Mouse (Mus musculus) limb, embryonic 10.5 days (tissue): ENCODE measurements around the gene Cdh26. TPM values are rescaled to one million over a fixed set of nuclear protein-coding genes. Genes with fewer than 3 reads are reported as not detected.

Experiments
- DNase-seq: peaks from one replicate; pipeline ENCODE4 v3.0.0-alpha.2; 2017; ENCODE audit warnings: low spot score
- H3K27ac ChIP-seq: fragments of 300-500 bp; sonication (generic); 2 replicates; pipeline ENCODE4 v1.5.1; 2016; ENCODE audit warnings: mild to moderate bottlenecking
- H3K27me3 ChIP-seq: fragments of 300-500 bp; sonication (generic); 2 replicates; pipeline ENCODE4 v1.6.1; 2016; ENCODE audit warnings: low read depth, mild to moderate bottlenecking; ENCODE audit not compliant: poor library complexity, severe bottlenecking
- H3K36me3 ChIP-seq: fragments of 300-500 bp; sonication (generic); 2 replicates; pipeline ENCODE4 v1.6.1; 2016; ENCODE audit warnings: mild to moderate bottlenecking, moderate library complexity
- H3K4me1 ChIP-seq: fragments of 300-500 bp; sonication (generic); 2 replicates; pipeline ENCODE4 v1.6.1; 2016
- H3K4me3 ChIP-seq: fragments of 300-500 bp; sonication (generic); 2 replicates; pipeline ENCODE4 v1.5.1; 2016; ENCODE audit warnings: mild to moderate bottlenecking, moderate library complexity
- H3K9me3 ChIP-seq: fragments of 300-500 bp; sonication (generic); replicated peaks from 2 replicates; pipeline ENCODE4 v1.6.1; 2016; ENCODE audit warnings: mild to moderate bottlenecking
- WGBS: fragments of 180-500 bp; shearing (Covaris S2); methylation state at CpG from one replicate; pipeline ENCODE4 v1.1.7; 2016; 5-methylcytosine and 5-hydroxymethylcytosine counted together
- polyA plus RNA-seq: library from polyadenylated mRNA; unstranded; fragments of >200 nt; fragmentation: Nextera tagmentation; extraction: Ambion mirVana; gene quantifications from 2 replicates; pipeline ENCODE4 v1.2.1, GENCODE M21; 2016

The Cdh26 gene
- polyA plus RNA-seq, 1 experiment from 2014 or later, result 0.69 TPM

GRCm38 (mm10) chr2:178495816-178496215 is 65.5 kb downstream of the Cdh26 start:
- 92% methylated on average over 2 of the region's 2 CpGs for WGBS
- no peak for DNase-seq
- Histone ChIP-seq H3K4me3 (no peak overlapping the region), H3K9me3 (no peaks in the 10 kb centered on the region), H3K27ac (no peak overlapping the region), H3K27me3 (no peaks in the 10 kb centered on the region), H3K36me3 (no peaks in the 10 kb centered on the region), H3K4me1 (peaks cover 13% of the 10 kb centered on the region)

GRCm38 (mm10) chr2:178497900-178498299 is 67.6 kb downstream of the Cdh26 start:
- H3K4me3 ChIP-seq, result no peak overlapping the region
- no peaks in the 10 kb centered on the region for H3K27me3 ChIP-seq
- H3K27ac ChIP-seq, result no peak overlapping the region
- H3K4me1 ChIP-seq, result peaks cover 14% of the 10 kb centered on the region
- no peak for DNase-seq
- H3K9me3 ChIP-seq, result no peaks in the 10 kb centered on the region
- no peaks in the 10 kb centered on the region for H3K36me3 ChIP-seq
- 88% methylated on average over 1 of the region's 1 CpGs for WGBS

- 72% methylated on average over 5 of the region's 5 CpGs for WGBS
- H3K27me3 ChIP-seq, result no peaks in the 10 kb centered on the region
- H3K4me1 ChIP-seq, result peaks cover 14% of the 10 kb centered on the region
- H3K4me3 ChIP-seq, result no peak overlapping the region
- no peak for DNase-seq
- no peaks in the 10 kb centered on the region for H3K9me3 ChIP-seq
- no peaks in the 10 kb centered on the region for H3K36me3 ChIP-seq
- no peak overlapping the region for H3K27ac ChIP-seq
Observed at GRCm38 (mm10) chr2:178498409-178498808, 68.1 kb downstream of the Cdh26 start.

- no peaks in the 10 kb centered on the region for H3K9me3 ChIP-seq
- H3K4me3 ChIP-seq, result no peak overlapping the region
- H3K27me3 ChIP-seq, result no peaks in the 10 kb centered on the region
- H3K36me3 ChIP-seq, result no peaks in the 10 kb centered on the region
- peaks cover 14% of the 10 kb centered on the region for H3K4me1 ChIP-seq
- 86% methylated on average over 10 of the region's 10 CpGs for WGBS
- DNase-seq, result no peak
- no peak overlapping the region for H3K27ac ChIP-seq
Observed at GRCm38 (mm10) chr2:178502469-178502868, 72.1 kb downstream of the Cdh26 start.

GRCm38 (mm10) chr2:178506056-178506455 is 75.7 kb downstream of the Cdh26 start:
- Histone ChIP-seq H3K27ac (no peak overlapping the region), H3K4me1 (peaks cover 31% of the 10 kb centered on the region)
- WGBS, result 69% methylated on average over 12 of the region's 12 CpGs

GRCm38 (mm10) chr2:178507379-178508014 is 77.2 kb downstream of the Cdh26 start:
- no peaks in the 10 kb centered on the region for H3K9me3 ChIP-seq
- no peaks in the 10 kb centered on the region for H3K36me3 ChIP-seq

More at GRCm38 (mm10) chr2:178506056-178506455, 75.7 kb downstream of the Cdh26 start:
- H3K36me3 ChIP-seq, result no peaks in the 10 kb centered on the region
- no peak overlapping the region for H3K4me3 ChIP-seq
- no peak for DNase-seq
- no peaks in the 10 kb centered on the region for H3K9me3 ChIP-seq
- no peaks in the 10 kb centered on the region for H3K27me3 ChIP-seq

GRCm38 (mm10) chr2:178508279-178508678 is 77.9 kb downstream of the Cdh26 start:
- H3K27ac ChIP-seq, result peak overlapping the region; percentile 68; the same call in 1 of the 2 replicates
- H3K27me3 ChIP-seq, result no peaks in the 10 kb centered on the region
- peaks cover 37% of the 10 kb centered on the region for H3K4me1 ChIP-seq
- no peak for DNase-seq
- H3K4me3 ChIP-seq, result no peak overlapping the region
- no peaks in the 10 kb centered on the region for H3K9me3 ChIP-seq
- WGBS, result 77% methylated on average over 6 of the region's 6 CpGs
- no peaks in the 10 kb centered on the region for H3K36me3 ChIP-seq

More at GRCm38 (mm10) chr2:178507379-178508014, 77.2 kb downstream of the Cdh26 start:
- peak; percentile 84 for DNase-seq
- H3K27me3 ChIP-seq, result no peaks in the 10 kb centered on the region
- no peak overlapping the region for H3K27ac ChIP-seq
- 51% methylated on average over 6 of the region's 6 CpGs for WGBS
- H3K4me3 ChIP-seq, result no peak overlapping the region
- H3K4me1 ChIP-seq, result peaks cover 32% of the 10 kb centered on the region

- 70% methylated on average over 4 of the region's 4 CpGs for WGBS
- DNase-seq, result no peak
- Histone ChIP-seq H3K27me3 (no peaks in the 10 kb centered on the region), H3K27ac (peak overlapping the region; percentile 85), H3K9me3 (no peaks in the 10 kb centered on the region), H3K36me3 (no peaks in the 10 kb centered on the region), H3K4me1 (peaks cover 54% of the 10 kb centered on the region), H3K4me3 (no peak overlapping the region)
Observed at GRCm38 (mm10) chr2:178513043-178513442, 82.7 kb downstream of the Cdh26 start.

GRCm38 (mm10) chr2:178513636-178514071 is 83.3 kb downstream of the Cdh26 start:
- peak; percentile 66 for DNase-seq
- peak overlapping the region; percentile 27 for H3K4me3 ChIP-seq
- H3K27ac ChIP-seq, result peak overlapping the region; percentile 85
- H3K4me1 ChIP-seq, result peaks cover 54% of the 10 kb centered on the region
- H3K36me3 ChIP-seq, result no peaks in the 10 kb centered on the region
- no peaks in the 10 kb centered on the region for H3K27me3 ChIP-seq
- H3K9me3 ChIP-seq, result no peaks in the 10 kb centered on the region
- WGBS, result 42% methylated on average over 16 of the region's 16 CpGs

GRCm38 (mm10) chr2:178516421-178516820 is 86.1 kb downstream of the Cdh26 start:
- Histone ChIP-seq H3K36me3 (no peaks in the 10 kb centered on the region), H3K4me1 (peaks cover 58% of the 10 kb centered on the region), H3K27ac (0 out of 2 replicates have a peak overlapping the region, but pooled peaks have one; percentile 57), H3K9me3 (no peaks in the 10 kb centered on the region), H3K27me3 (no peaks in the 10 kb centered on the region), H3K4me3 (no peak overlapping the region)
- DNase-seq, result no peak
- WGBS, result 83% methylated on average over 5 of the region's 5 CpGs

GRCm38 (mm10) chr2:178516941-178517340 is 86.6 kb downstream of the Cdh26 start:
- Histone ChIP-seq H3K4me3 (no peak overlapping the region), H3K4me1 (peaks cover 58% of the 10 kb centered on the region), H3K9me3 (no peaks in the 10 kb centered on the region), H3K27ac (peak overlapping the region; percentile 57), H3K36me3 (no peaks in the 10 kb centered on the region), H3K27me3 (no peaks in the 10 kb centered on the region)
- WGBS, result 89% methylated on average over 9 of the region's 9 CpGs
- no peak for DNase-seq

GRCm38 (mm10) chr2:178519321-178519720 is 89.0 kb downstream of the Cdh26 start:
- Histone ChIP-seq H3K27me3 (no peaks in the 10 kb centered on the region), H3K4me3 (no peak overlapping the region), H3K27ac (no peak overlapping the region), H3K9me3 (no peaks in the 10 kb centered on the region), H3K4me1 (peaks cover 38% of the 10 kb centered on the region), H3K36me3 (no peaks in the 10 kb centered on the region)
- no peak for DNase-seq
- 88% methylated on average over 4 of the region's 4 CpGs for WGBS

GRCm38 (mm10) chr2:178520216-178520615 is 89.9 kb downstream of the Cdh26 start:
- WGBS, result 25% methylated on average over 2 of the region's 2 CpGs
- no peaks in the 10 kb centered on the region for H3K27me3 ChIP-seq
- H3K4me1 ChIP-seq, result peaks cover 33% of the 10 kb centered on the region
- no peak overlapping the region for H3K27ac ChIP-seq
- DNase-seq, result no peak
- H3K9me3 ChIP-seq, result no peaks in the 10 kb centered on the region
- no peak overlapping the region for H3K4me3 ChIP-seq
- no peaks in the 10 kb centered on the region for H3K36me3 ChIP-seq
